Mouse (Mus musculus) CD4-positive, CD25-positive, alpha-beta regulatory T cell, adult 9 weeks (primary cell): ENCODE results near the gene Olfr827. TPM values are rescaled to one million over a fixed set of nuclear protein-coding genes. Genes with fewer than 3 reads are reported as not detected.

Source experiments
- polyA plus RNA-seq: library from polyadenylated mRNA; unstranded; fragments of 100-300 nt; shearing (Covaris generic); gene quantifications from one replicate; pipeline ENCODE4 v1.2.1, GENCODE M21; 2017

The Olfr827 gene
- polyA plus RNA-seq, result not detected

GRCm38 (mm10) chr10:130214303-130214702 lies at the start of gene Olfr827:
Olfr827 (minus strand) TSS chr10:130214403.

GRCm38 (mm10) chr10:130184086-130184485 lies 30.1 kb downstream of the Olfr827 start, which contains the start of gene Olfr826:
Olfr826 (minus strand) TSS chr10:130184186.

GRCm38 (mm10) chr10:130166666-130167065 lies 47.5 kb downstream of the Olfr827 start, which contains the start of gene Olfr825:
Olfr825 (minus strand) TSS chr10:130166766.

Other genes with a start within 250 kb of the Olfr827 start
- gene Olfr819, start 247.1 kb downstream of the Olfr827 start, polyA plus RNA-seq, result not detected
- not detected for gene Olfr247, start 238.3 kb downstream of the Olfr827 start, polyA plus RNA-seq
- 0.06 TPM for gene Gm10310, start 229.3 kb downstream of the Olfr827 start, polyA plus RNA-seq
- not detected for gene Olfr820, start 201.8 kb downstream of the Olfr827 start, polyA plus RNA-seq
- gene Olfr821, start 184.1 kb downstream of the Olfr827 start, polyA plus RNA-seq, result not detected
- gene Olfr822, start 143.2 kb downstream of the Olfr827 start, polyA plus RNA-seq, result not detected
- gene Olfr823, start 99.0 kb downstream of the Olfr827 start, polyA plus RNA-seq, result not detected
- gene Olfr824, start 84.4 kb downstream of the Olfr827 start, polyA plus RNA-seq, result not detected
- not detected for gene Olfr825, start 47.6 kb downstream of the Olfr827 start, polyA plus RNA-seq
- not detected for gene Olfr826, start 30.2 kb downstream of the Olfr827 start, polyA plus RNA-seq
- 0.07 TPM for gene Neurod4, start 65.8 kb upstream of the Olfr827 start, polyA plus RNA-seq
- 277 TPM for gene Tespa1, start 108.5 kb upstream of the Olfr827 start, polyA plus RNA-seq
- gene Vmn2r84, start 179.9 kb upstream of the Olfr827 start, polyA plus RNA-seq, result 1.9 TPM
- not detected for gene Vmn2r85, start 215.3 kb upstream of the Olfr827 start, polyA plus RNA-seq
- not detected for gene Vmn2r86, start 241.6 kb upstream of the Olfr827 start, polyA plus RNA-seq